Mouse (Mus musculus) CH12.LX (cell line): Measurements from ENCODE around the gene Syne1. TPM values are rescaled to one million over a fixed set of nuclear protein-coding genes. Genes with fewer than 3 reads are reported as not detected.

ENCODE experiments used
- DNase-seq: peaks from one replicate; pipeline ENCODE4 v3.0.0-alpha.2; 2013; ENCODE audit errors: extremely low read depth
- H3K27ac ChIP-seq: 2 replicates; pipeline ENCODE4 v1.5.1; 2012; ENCODE audit warnings: low read depth, mild to moderate bottlenecking, control low read depth, moderate library complexity; ENCODE audit not compliant: insufficient read depth
- H3K27me3 ChIP-seq: replicated peaks from 2 replicates; pipeline ENCODE3; 2012; ENCODE audit warnings: inconsistent platforms
- H3K36me3 ChIP-seq, 2 experiments: replicated peaks in 1 of 2; 2 replicates each; pipeline versions ENCODE3 to v1.6.1; 2012; ENCODE audit warnings: inconsistent platforms in 1 of 2, low read length in 1 of 2, mild to moderate bottlenecking in 1 of 2, mixed read lengths in 1 of 2, moderate library complexity in 1 of 2; ENCODE audit not compliant: control insufficient read depth in 1 of 2, insufficient read depth in 1 of 2
- H3K4me1 ChIP-seq, 2 experiments: 2 replicates each; pipeline ENCODE4 v1.6.1; 2012; ENCODE audit warnings: inconsistent platforms in 1 of 2, moderate library complexity in 1 of 2; ENCODE audit not compliant: insufficient read depth in 2 of 2, control insufficient read depth in 1 of 2
- H3K4me2 ChIP-seq: 2 replicates; pipeline ENCODE4 v1.6.1; 2012; ENCODE audit warnings: low read depth, mild to moderate bottlenecking, control low read depth; ENCODE audit not compliant: poor library complexity, insufficient read depth, severe bottlenecking
- H3K4me3 ChIP-seq, 3 experiments: fragments of 150-350 bp in 1 of 3; sonication (generic) in 1 of 3; replicated peaks in 1 of 3; 2 replicates each; pipeline versions ENCODE3 to v1.5.1; 2011 to 2012; ENCODE audit warnings: low read depth in 2 of 3, low read length in 2 of 3, mild to moderate bottlenecking in 2 of 3, moderate library complexity in 2 of 3, control low read depth in 1 of 3, improper control_type of control experiment in 1 of 3, inconsistent platforms in 1 of 3, mixed read lengths in 1 of 3; ENCODE audit not compliant: poor library complexity in 1 of 3
- H3K79me2 ChIP-seq: replicated peaks from 2 replicates; pipeline ENCODE4 v1.6.1; 2012; ENCODE audit warnings: mild to moderate bottlenecking, moderate library complexity; ENCODE audit not compliant: control insufficient read depth, poor library complexity, insufficient read depth, severe bottlenecking; ENCODE audit errors: extremely low read depth
- H3K9ac ChIP-seq: 2 replicates; pipeline ENCODE4 v1.6.1; 2012; ENCODE audit warnings: low read depth, mild to moderate bottlenecking, control low read depth, moderate library complexity; ENCODE audit not compliant: insufficient read depth
- H3K9me3 ChIP-seq: replicated peaks from 2 replicates; pipeline ENCODE3; 2012; ENCODE audit warnings: low read length, inconsistent platforms, mixed read lengths
- BHLHE40 ChIP-seq: IDR thresholded peaks from 2 replicates; pipeline ENCODE4 v1.6.1; 2011; ENCODE audit warnings: mild to moderate bottlenecking, low read depth, low read length, improper control_type of control experiment
- E2F4 ChIP-seq: IDR thresholded peaks from 2 replicates; pipeline ENCODE4 v1.6.1; 2011; ENCODE audit warnings: low read depth, low read length, improper control_type of control experiment; ENCODE audit not compliant: insufficient replicate concordance
- ELF1 ChIP-seq: IDR thresholded peaks from 2 replicates; pipeline ENCODE4 v1.6.1; 2014; ENCODE audit warnings: low read depth, mild to moderate bottlenecking, inconsistent platforms, low read length, improper control_type of control experiment
- EP300 ChIP-seq: IDR thresholded peaks from 2 replicates; pipeline ENCODE4 v1.6.1; 2011; ENCODE audit warnings: low read length, improper control_type of control experiment
- ETS1 ChIP-seq: conservative IDR thresholded peaks from 2 replicates; pipeline ENCODE4 v1.6.1; 2012; ENCODE audit warnings: low read depth, mild to moderate bottlenecking, inconsistent platforms, low read length, improper control_type of control experiment, moderate library complexity
- GABPA ChIP-seq: IDR thresholded peaks from 2 replicates; pipeline ENCODE4 v1.6.1; 2012; ENCODE audit warnings: low read depth, low read length, improper control_type of control experiment, inconsistent platforms; ENCODE audit not compliant: insufficient replicate concordance
- IRF4 ChIP-seq: IDR thresholded peaks from 2 replicates; pipeline ENCODE4 v1.6.1; 2014; ENCODE audit warnings: low read depth, mild to moderate bottlenecking, inconsistent platforms, low read length, improper control_type of control experiment
- JUN ChIP-seq: IDR thresholded peaks from 2 replicates; pipeline ENCODE4 v1.6.1; 2011; ENCODE audit warnings: low read depth, mild to moderate bottlenecking, low read length, improper control_type of control experiment, moderate library complexity; ENCODE audit not compliant: insufficient read depth
- KAT2A ChIP-seq: IDR thresholded peaks from 2 replicates; pipeline ENCODE4 v1.6.1; 2012; ENCODE audit warnings: low read length, improper control_type of control experiment, inconsistent platforms; ENCODE audit not compliant: insufficient replicate concordance
- MAFK ChIP-seq: IDR thresholded peaks from 2 replicates; pipeline ENCODE4 v1.6.1; 2011; ENCODE audit warnings: low read length, improper control_type of control experiment; ENCODE audit not compliant: insufficient replicate concordance
- MAX ChIP-seq: IDR thresholded peaks from 2 replicates; pipeline ENCODE4 v1.6.1; 2011; ENCODE audit warnings: low read length, improper control_type of control experiment
- MAZ ChIP-seq: IDR thresholded peaks from 2 replicates; pipeline ENCODE4 v1.6.1; 2012; ENCODE audit warnings: low read depth, mild to moderate bottlenecking, inconsistent platforms, low read length, improper control_type of control experiment, moderate library complexity
- MYC ChIP-seq: IDR thresholded peaks from 2 replicates; pipeline ENCODE4 v1.6.1; 2011; ENCODE audit warnings: low read depth, mild to moderate bottlenecking, improper control_type of control experiment, low read length
- RAD21 ChIP-seq: IDR thresholded peaks from 2 replicates; pipeline ENCODE4 v1.6.1; 2011; ENCODE audit warnings: low read depth, mild to moderate bottlenecking, low read length, improper control_type of control experiment, moderate library complexity
- RCOR1 ChIP-seq: conservative IDR thresholded peaks from 2 replicates; pipeline ENCODE4 v1.6.1; 2012; ENCODE audit warnings: low read depth, mild to moderate bottlenecking, inconsistent platforms, low read length, improper control_type of control experiment
- SMC3 ChIP-seq: IDR thresholded peaks from 2 replicates; pipeline ENCODE4 v1.6.1; 2011; ENCODE audit warnings: low read depth, low read length, improper control_type of control experiment
- USF2 ChIP-seq: conservative IDR thresholded peaks from 2 replicates; pipeline ENCODE4 v1.6.1; 2011; ENCODE audit warnings: low read depth, low read length, improper control_type of control experiment
- ZC3H11A ChIP-seq: IDR thresholded peaks from 2 replicates; pipeline ENCODE4 v1.6.1; 2012; ENCODE audit warnings: low read depth, mild to moderate bottlenecking, inconsistent platforms, low read length, improper control_type of control experiment
- ZKSCAN1 ChIP-seq: IDR thresholded peaks from 2 replicates; pipeline ENCODE4 v1.6.1; 2012; ENCODE audit warnings: low read depth, inconsistent platforms, low read length, improper control_type of control experiment, borderline replicate concordance
- ZNF384 ChIP-seq: IDR thresholded peaks from 2 replicates; pipeline ENCODE4 v1.6.1; 2012; ENCODE audit warnings: low read depth, low read length, improper control_type of control experiment, inconsistent platforms
- dilution Hi-C: fragments of 300-500 bp; cut with MboI; formaldehyde crosslinking; loops from 2 replicates; pipeline ENCODE4 v1.14.3; 2020; ENCODE audit warnings: low sequenced_read_pairs; ENCODE audit not compliant: extremely low pct_unique_long_range_greater_than_20kb, extremely low pct_ligation_motif_present
- in situ Hi-C: fragments of 300-500 bp; cut with MboI; formaldehyde crosslinking; loops from 3 replicates; pipeline ENCODE4 v1.14.3; 2019; ENCODE audit warnings: low sequenced_read_pairs, low pct_ligation_motif_present, low pct_unique_long_range_greater_than_20kb, mixed read lengths
- polyA plus RNA-seq: library from polyadenylated mRNA; unstranded; fragments of >175 nt; gene quantifications from 2 replicates; pipeline ENCODE4 v1.2.1, GENCODE M21; 2012; ENCODE audit warnings: low read depth; ENCODE audit not compliant: insufficient read length
- total RNA-seq, 2 experiments: library from RNA; depleted of rRNA; stranded (reverse); fragments of 300-350 nt in 1 of 2; fragments of >200 nt in 1 of 2; gene quantifications; 2 replicates each; pipeline ENCODE4 v1.2.3; 2012 to 2014

Syne1 gene
- total and polyA plus RNA-seq, 3 experiments: 3.1 to 7.6 (median 3.6) TPM

GRCm38 (mm10) chr10:5067113-5067512 lies 484.2 kb downstream of the Syne1 start:
- Histone ChIP-seq H3K27ac (no peak overlapping the region), H3K4me2 (no peak overlapping the region), H3K4me1 (no peaks in the 10 kb centered on the region), H3K79me2 (no peaks in the 10 kb centered on the region), H3K9ac (no peak overlapping the region), H3K9me3 (no peaks in the 10 kb centered on the region), H3K36me3 (peaks cover 0 to 11% of the 10 kb centered on the region in 2 experiments), H3K27me3 (no peaks in the 10 kb centered on the region), H3K4me3 (no peak overlapping the region)
- DNase-seq: no peak
- TF ChIP-seq MYC (no peak), IRF4 (no peak), USF2 (no peak), GABPA (no peak), JUN (no peak), ZKSCAN1 (no peak), ZC3H11A (no peak), BHLHE40 (no peak), ELF1 (no peak), RAD21 (no peak), RCOR1 (no peak), E2F4 (no peak)
- dilution Hi-C loops (no loop called here), in situ Hi-C loops (no loop called here)

- Histone ChIP-seq H3K4me1 (no peaks in the 10 kb centered on the region), H3K9me3 (no peaks in the 10 kb centered on the region), H3K36me3 (peaks cover 0 to 21% of the 10 kb centered on the region in 2 experiments), H3K4me3 (no peak overlapping the region), H3K27me3 (no peaks in the 10 kb centered on the region), H3K9ac (no peak overlapping the region), H3K27ac (no peak overlapping the region), H3K79me2 (no peaks in the 10 kb centered on the region), H3K4me2 (no peak overlapping the region)
- TF ChIP-seq ZC3H11A: no peak
- TF ChIP-seq MAX: no peak
- TF ChIP-seq ZNF384: no peak
- no peak for TF ChIP-seq ZKSCAN1
- no peak for TF ChIP-seq KAT2A
- no peak for TF ChIP-seq ETS1
- TF ChIP-seq MAZ: no peak
- TF ChIP-seq SMC3: no peak
- TF ChIP-seq ELF1: no peak
- no peak for TF ChIP-seq GABPA
- no peak for TF ChIP-seq MAFK
- no peak for TF ChIP-seq EP300
- dilution Hi-C loops (no loop called here), in situ Hi-C loops (no loop called here)
- no peak for DNase-seq
These were observed 491.3 kb downstream of the Syne1 start for GRCm38 (mm10) chr10:5059983-5060382.
